Mouse (Mus musculus) spleen, adult 2 months (tissue): ENCODE data around the gene Slc25a43.

Experiments
- CTCF ChIP-seq: fragments of 200-500 bp; IDR thresholded peaks from 2 replicates; pipeline ENCODE4 v1.5.1; 2011; ENCODE audit warnings: mild to moderate bottlenecking, inconsistent platforms; ENCODE audit not compliant: insufficient read depth, insufficient read length, insufficient replicate concordance; ENCODE audit errors: extremely low read depth
- POLR2A ChIP-seq: fragments of 200-500 bp; IDR thresholded peaks from 2 replicates; pipeline ENCODE4 v1.6.1; 2011; ENCODE audit warnings: low read depth, low read length, inconsistent platforms

DNA sequence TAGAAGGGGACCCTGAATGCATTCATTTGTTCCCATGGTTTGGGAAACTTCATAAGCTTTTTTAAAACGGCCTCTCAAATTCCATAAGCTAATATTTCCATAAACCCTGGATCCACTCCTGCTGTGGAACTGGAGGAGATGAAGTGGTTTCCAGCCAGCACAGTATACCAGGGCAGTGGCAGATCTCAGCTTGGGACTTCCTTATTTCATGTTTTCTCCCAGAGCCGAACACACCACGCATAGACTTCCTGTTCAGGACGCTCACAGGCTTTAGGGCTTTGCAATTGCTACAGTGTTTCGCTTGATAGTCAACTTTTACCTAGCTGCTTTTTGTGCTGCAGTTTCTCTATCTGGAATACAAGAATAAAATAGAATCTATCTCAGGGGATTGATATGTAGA is 59.7 kb downstream of the Slc25a43 start:
- no peak for TF ChIP-seq POLR2A
- no peak for TF ChIP-seq CTCF
